ENCODE assay signal across 8 mouse cellular contexts in genomic region chr11:74925577-74926387, GRCm38 (mm10). TPM values are rescaled to one million over a fixed set of nuclear protein-coding genes. Genes with fewer than 3 reads are reported as not detected.
DNase-seq lines count a peak whose midpoint lies in the region; ATAC-seq and TF ChIP-seq lines count a peak whose summit lies in the region.

Gene Smg6 (plus strand): TSS chr11:74925823.
Gene Srr (minus strand): TSS chr11:74925948.

- H3K27me3 ChIP-seq in forebrain, embryonic 10.5 days (ENCODE audit: poor library complexity, severe bottlenecking), result no peaks in the 10 kb centered on the region
- no peaks in the 10 kb centered on the region for H3K27me3 ChIP-seq in heart, embryonic 15.5 days
- no peaks in the 10 kb centered on the region for H3K27me3 ChIP-seq in liver, embryonic 14.5 days (ENCODE audit: control insufficient read depth, insufficient read depth, low read length)
- H3K27me3 ChIP-seq in neural tube, embryonic 11.5 days (ENCODE audit: control insufficient read depth, insufficient read depth, low read length), result no peaks in the 10 kb centered on the region
- no peaks in the 10 kb centered on the region for H3K27me3 ChIP-seq in stomach, postnatal 0 days (ENCODE audit: control insufficient read depth, insufficient read depth, low read length)

- peak; percentile 96 for ATAC-seq in heart, embryonic 15.5 days (replicated peaks; ENCODE audit: insufficient number of reproducible peaks, insufficient read depth, low FRiP score, low read depth)
- ATAC-seq in liver, embryonic 14.5 days (ENCODE audit: insufficient read depth), result peak; percentile 95
- peak; percentile 91 for ATAC-seq in neural tube, embryonic 11.5 days (ENCODE audit: insufficient read depth, low FRiP score, low TSS enrichment)
- peak; percentile 93 for ATAC-seq in stomach, postnatal 0 days (ENCODE audit: low FRiP score, low TSS enrichment)

- peak within 1 kb of the TSS; percentile 96 for H3K9ac ChIP-seq in heart, embryonic 15.5 days
- H3K9ac ChIP-seq in liver, embryonic 14.5 days (replicated peaks), result peak within 1 kb of the TSS; percentile 83
- H3K9ac ChIP-seq in neural tube, embryonic 11.5 days (ENCODE audit: low read length), result peak within 1 kb of the TSS; percentile 91
- peak within 1 kb of the TSS; percentile 93 for H3K9ac ChIP-seq in stomach, postnatal 0 days (ENCODE audit: low read length)

- TF ChIP-seq EP300 in liver, embryonic 14.5 days (IDR thresholded peaks at IDR 0.05; ENCODE audit: low read depth), result no peak
- TF ChIP-seq EP300 in stomach, postnatal 0 days (optimal IDR thresholded peaks at IDR 0.05), result no peak

- peak within 1 kb of the TSS; percentile 95 for H3K27ac ChIP-seq in forebrain, embryonic 10.5 days
- H3K27ac ChIP-seq in heart, embryonic 15.5 days, result peak within 1 kb of the TSS; percentile 99
- peak within 1 kb of the TSS; percentile 85 for H3K27ac ChIP-seq in liver, embryonic 14.5 days
- peak within 1 kb of the TSS; percentile 94 for H3K27ac ChIP-seq in neural tube, embryonic 11.5 days (ENCODE audit: low read depth, low read length)
- H3K27ac ChIP-seq in stomach, postnatal 0 days (replicated peaks), result peak within 1 kb of the TSS; percentile 98

- H3K36me3 ChIP-seq in forebrain, embryonic 10.5 days (replicated peaks), result peaks cover 25% of the 10 kb centered on the region
- peaks cover 6% of the 10 kb centered on the region for H3K36me3 ChIP-seq in heart, embryonic 15.5 days
- no peaks in the 10 kb centered on the region; the same call in 1 of the 2 replicates for H3K36me3 ChIP-seq in liver, embryonic 14.5 days (replicated peaks; ENCODE audit: control insufficient read depth, insufficient read depth, low read depth)
- H3K36me3 ChIP-seq in neural tube, embryonic 11.5 days (ENCODE audit: control insufficient read depth, insufficient read depth, low read length), result peaks cover 5% of the 10 kb centered on the region
- 0 out of 2 replicates have a peak, but pooled peaks cover 2% of the 10 kb centered on the region for H3K36me3 ChIP-seq in stomach, postnatal 0 days (ENCODE audit: control insufficient read depth, insufficient read depth, low read length)

- H3K4me2 ChIP-seq in heart, embryonic 15.5 days, result peak within 1 kb of the TSS; percentile 71
- peak within 1 kb of the TSS; percentile 83 for H3K4me2 ChIP-seq in liver, embryonic 14.5 days (ENCODE audit: low read depth)
- H3K4me2 ChIP-seq in neural tube, embryonic 11.5 days (ENCODE audit: low read depth), result peak within 1 kb of the TSS; percentile 69
- H3K4me2 ChIP-seq in stomach, postnatal 0 days (replicated peaks; ENCODE audit: low read depth), result peak within 1 kb of the TSS; percentile 66

- TF ChIP-seq CTCF in liver, embryonic 14.5 days (IDR thresholded peaks at IDR 0.05; ENCODE audit: low read depth), result peak; percentile 19; the same call in 1 of the 2 replicates
- TF ChIP-seq CTCF in stomach, postnatal 0 days (IDR thresholded peaks at IDR 0.05; ENCODE audit: low read depth), result no peak; the same call in 1 of the 2 replicates

- peaks cover 22% of the 10 kb centered on the region for H3K4me1 ChIP-seq in forebrain, embryonic 10.5 days
- peaks cover 20% of the 10 kb centered on the region for H3K4me1 ChIP-seq in heart, embryonic 15.5 days (replicated peaks)
- peaks cover 5 to 14% of the 10 kb centered on the region in 2 experiments for H3K4me1 ChIP-seq in liver, embryonic 14.5 days (replicated peaks; ENCODE audit: control insufficient read depth in 2 of 2, insufficient read depth in 2 of 2, low read length in 1 of 2)
- H3K4me1 ChIP-seq in neural tube, embryonic 11.5 days (ENCODE audit: control insufficient read depth, insufficient read depth, low read length), result peaks cover 12% of the 10 kb centered on the region
- no peaks in the 10 kb centered on the region for H3K4me1 ChIP-seq in stomach, postnatal 0 days (replicated peaks; ENCODE audit: control insufficient read depth, insufficient read depth)

- peak within 1 kb of the TSS; percentile 97 for H3K4me3 ChIP-seq in forebrain, embryonic 10.5 days
- H3K4me3 ChIP-seq in heart, embryonic 15.5 days, result peak within 1 kb of the TSS; percentile 98
- peak within 1 kb of the TSS; percentile 85 to 94 for H3K4me3 ChIP-seq in liver, embryonic 14.5 days (ENCODE audit: insufficient read depth in 1 of 2, low read depth in 2 of 2, low read length in 2 of 2)
- peak within 1 kb of the TSS; percentile 79 for H3K4me3 ChIP-seq in neural tube, embryonic 11.5 days (ENCODE audit: low read depth, low read length)
- peak within 1 kb of the TSS; percentile 93 for H3K4me3 ChIP-seq in stomach, postnatal 0 days (ENCODE audit: low read depth, low read length)

- H3K9me3 ChIP-seq in forebrain, embryonic 10.5 days, result no peaks in the 10 kb centered on the region
- H3K9me3 ChIP-seq in heart, embryonic 15.5 days (replicated peaks), result no peaks in the 10 kb centered on the region
- no peaks in the 10 kb centered on the region for H3K9me3 ChIP-seq in liver, embryonic 14.5 days (ENCODE audit: control insufficient read depth, low read length)
- H3K9me3 ChIP-seq in neural tube, embryonic 11.5 days (ENCODE audit: control insufficient read depth, low read length), result no peaks in the 10 kb centered on the region
- H3K9me3 ChIP-seq in stomach, postnatal 0 days (ENCODE audit: control insufficient read depth, low read length), result no peaks in the 10 kb centered on the region

- 0% methylated on average over 84 of the region's 88 CpGs for WGBS in forebrain, embryonic 10.5 days
- WGBS in heart, embryonic 15.5 days, result under 1% methylated on average over 83 of the region's 88 CpGs
- under 1% methylated on average over 66 of the region's 88 CpGs for WGBS in liver, embryonic 14.5 days (ENCODE audit: insufficient replicate concordance)
- WGBS in neural tube, embryonic 11.5 days, result under 1% methylated on average over 68 of the region's 88 CpGs
- under 1% methylated on average over 72 of the region's 88 CpGs for WGBS in stomach, postnatal 0 days

- peak; percentile 88 to 89 for DNase-seq in CD8-positive naive resting alpha-beta T cell, adult 2 months (ENCODE audit: low read depth in 2 of 2, low spot score in 2 of 2)
- DNase-seq in c-Kit-positive CD71-negative TER-119-negative erythroid progenitor cells, embryonic 14.5 days (ENCODE audit: low read depth), result peak; percentile 91
- peak; percentile 98 for DNase-seq in forebrain, embryonic 10.5 days (ENCODE audit: extremely low spot score, low spot score)
- peak; percentile 95 to 98 for DNase-seq in kidney, postnatal 25 days
- peak; percentile 93 to 94 (median 94) for DNase-seq in liver, embryonic 14.5 days (ENCODE audit: low read depth in 3 of 3, low spot score in 3 of 3)
- DNase-seq in neural tube, embryonic 11.5 days (ENCODE audit: low spot score), result peak; percentile 98
- DNase-seq in stomach, postnatal 0 days (ENCODE audit: low spot score), result peak; percentile 99

RNA-seq across cellular contexts. Expression of gene Smg6, which starts in this region (rescaled TPM):
- 18.3 and 18.5 TPM in 2 replicates for polyA plus RNA-seq in forebrain, embryonic 10.5 days (2016; fragmentation: Nextera tagmentation; extraction: Ambion mirVana)
- polyA plus RNA-seq in heart, embryonic 15.5 days (2015; fragmentation: Nextera tagmentation; extraction: Ambion mirVana), result 10.0 and 11.4 TPM in 2 replicates
- 5.9 TPM in 2 replicates for polyA plus RNA-seq in liver, embryonic 14.5 days (2012; rRNA removed)
- polyA plus RNA-seq in liver, embryonic 14.5 days (2014; fragmentation: Nextera tagmentation; extraction: Ambion mirVana), result 3.2 and 3.4 TPM in 2 replicates
- 17.1 and 17.4 TPM in 2 replicates for polyA plus RNA-seq in neural tube, embryonic 11.5 days (2014; fragmentation: Nextera tagmentation; extraction: Ambion mirVana)
- 6.1 and 6.7 TPM in 2 replicates for polyA plus RNA-seq in stomach, postnatal 0 days (2015; fragmentation: Nextera tagmentation; extraction: Ambion mirVana)

RNA-seq across cellular contexts. Expression of gene Srr, which starts in this region (rescaled TPM):
- 15.6 and 16.7 TPM in 2 replicates for polyA plus RNA-seq in forebrain, embryonic 10.5 days (2016; fragmentation: Nextera tagmentation; extraction: Ambion mirVana)
- polyA plus RNA-seq in heart, embryonic 15.5 days (2015; fragmentation: Nextera tagmentation; extraction: Ambion mirVana), result 18.7 and 22.6 TPM in 2 replicates
- 1.3 and 1.9 TPM in 2 replicates for polyA plus RNA-seq in liver, embryonic 14.5 days (2012; rRNA removed)
- polyA plus RNA-seq in liver, embryonic 14.5 days (2014; fragmentation: Nextera tagmentation; extraction: Ambion mirVana), result 4.6 and 5.3 TPM in 2 replicates
- polyA plus RNA-seq in neural tube, embryonic 11.5 days (2014; fragmentation: Nextera tagmentation; extraction: Ambion mirVana), result 29.4 and 34.3 TPM in 2 replicates
- 8.0 and 9.7 TPM in 2 replicates for polyA plus RNA-seq in stomach, postnatal 0 days (2015; fragmentation: Nextera tagmentation; extraction: Ambion mirVana)

Comparison
In these comparisons a context has a peak if more than half of its experiments do, and no peak if none do; other contexts are left out.
1. Peak in every context shown above with its lines: DNase-seq, ATAC-seq, H3K4me3 ChIP-seq and H3K27ac ChIP-seq.